Mouse (Mus musculus) stomach, embryonic 15.5 days (tissue): ENCODE data around the gene Gm17416. TPM values are rescaled to one million over a fixed set of nuclear protein-coding genes. Genes with fewer than 3 reads are reported as not detected.
A peak's percentile ranks its signal among the peaks of the same experiment; 100 is the strongest.

Experiments used
- ATAC-seq: fragments of 200-750 bp; cut with Nextera tagmentation; 2 replicates; pipeline ENCODE4 v1.8.0; 2017; ENCODE audit warnings: low read depth, moderate number of reproducible peaks, moderate TSS enrichment; ENCODE audit not compliant: insufficient read depth, low FRiP score
- H3K27ac ChIP-seq: fragments of 300-500 bp; sonication (generic); 2 replicates; pipeline ENCODE4 v1.5.1; 2015; ENCODE audit warnings: mild to moderate bottlenecking, inconsistent platforms
- H3K27me3 ChIP-seq: fragments of 300-500 bp; sonication (generic); replicated peaks from 2 replicates; pipeline ENCODE4 v1.6.1; 2015; ENCODE audit warnings: inconsistent platforms
- H3K36me3 ChIP-seq: fragments of 300-500 bp; sonication (generic); 2 replicates; pipeline ENCODE4 v1.6.1; 2015; ENCODE audit warnings: inconsistent platforms
- H3K4me1 ChIP-seq: fragments of 300-500 bp; sonication (generic); 2 replicates; pipeline ENCODE4 v1.6.1; 2015; ENCODE audit warnings: inconsistent platforms
- H3K4me2 ChIP-seq: fragments of 300-500 bp; sonication (generic); 2 replicates; pipeline ENCODE4 v1.6.1; 2015; ENCODE audit warnings: mild to moderate bottlenecking, inconsistent platforms
- H3K4me3 ChIP-seq: fragments of 300-500 bp; sonication (generic); replicated peaks from 2 replicates; pipeline ENCODE4 v1.5.1; 2015; ENCODE audit warnings: inconsistent platforms
- H3K9ac ChIP-seq: fragments of 300-500 bp; sonication (generic); 2 replicates; pipeline ENCODE4 v1.6.1; 2015; ENCODE audit warnings: inconsistent platforms
- H3K9me3 ChIP-seq: fragments of 300-500 bp; sonication (generic); 2 replicates; pipeline ENCODE4 v1.6.1; 2016; ENCODE audit warnings: inconsistent platforms
- WGBS: fragments of 180-500 bp; shearing (Covaris S2); methylation state at CpG from one replicate; pipeline ENCODE4 v1.1.7; 2015; 5-methylcytosine and 5-hydroxymethylcytosine counted together
- polyA plus RNA-seq: library from polyadenylated mRNA; unstranded; fragments of >200 nt; fragmentation: Nextera tagmentation; extraction: Ambion mirVana; gene quantifications from 2 replicates; pipeline ENCODE4 v1.2.1, GENCODE M21; 2015

Gm17416 gene
- polyA plus RNA-seq, 1 experiment from 2014 or later = not detected

DNA sequence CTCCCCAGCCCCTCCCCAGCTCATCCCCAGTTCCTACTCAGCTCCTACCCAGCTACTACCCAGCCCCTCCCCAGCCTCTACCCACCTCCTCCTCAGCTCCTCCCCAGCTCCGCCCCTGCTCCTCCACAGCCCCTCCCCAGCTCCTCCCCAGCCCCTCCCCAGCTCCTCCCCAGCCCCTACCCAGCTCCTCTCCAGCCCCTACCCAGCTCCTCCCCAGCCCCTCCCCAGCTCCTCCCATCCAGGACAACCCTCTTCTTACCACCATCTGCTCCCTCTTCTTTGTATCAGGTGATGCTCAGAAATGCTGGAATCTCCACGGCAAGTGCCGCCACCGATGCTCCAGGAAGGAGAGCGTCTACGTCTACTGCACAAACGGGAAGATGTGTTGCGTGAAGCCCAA lies 43.1 kb downstream of the Gm17416 start:
- Histone ChIP-seq H3K4me3 (no peak overlapping the region), H3K9me3 (no peaks in the 10 kb centered on the region), H3K27me3 (no peaks in the 10 kb centered on the region), H3K36me3 (no peaks in the 10 kb centered on the region), H3K27ac (no peak overlapping the region), H3K4me2 (no peak overlapping the region), H3K9ac (no peak overlapping the region), H3K4me1 (no peaks in the 10 kb centered on the region)
- WGBS = 29% methylated on average over 8 of the region's 8 CpGs
- no peak for ATAC-seq

DNA sequence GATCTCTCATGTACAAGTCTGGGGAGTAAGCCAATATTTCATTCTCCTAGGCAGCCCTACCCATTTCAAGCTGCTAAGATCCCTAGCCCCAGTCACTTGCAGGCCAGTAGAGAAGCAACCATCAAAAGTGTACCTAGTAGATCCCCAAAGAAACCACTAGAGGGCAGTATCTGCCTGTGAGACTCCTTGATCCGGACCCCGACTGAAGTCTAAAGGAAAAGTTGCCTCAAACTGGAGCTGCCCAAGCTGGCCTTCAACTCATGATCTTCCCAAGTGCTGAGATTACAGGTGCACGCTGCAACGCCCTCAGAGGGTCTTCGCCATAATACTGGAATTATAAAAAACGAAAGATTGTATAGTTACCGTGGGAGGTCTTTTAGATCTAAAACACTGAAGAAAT lies 46.4 kb downstream of the Gm17416 start:
- H3K9me3 ChIP-seq = no peaks in the 10 kb centered on the region
- H3K36me3 ChIP-seq = no peaks in the 10 kb centered on the region
- no peak overlapping the region for H3K4me2 ChIP-seq
- ATAC-seq = peak; percentile 39; the same call in 1 of the 2 replicates
- H3K27me3 ChIP-seq = no peaks in the 10 kb centered on the region
- H3K9ac ChIP-seq = no peak overlapping the region
- H3K27ac ChIP-seq = no peak overlapping the region
- 9% methylated on average over 7 of the region's 7 CpGs for WGBS
- no peak overlapping the region for H3K4me3 ChIP-seq
- no peaks in the 10 kb centered on the region for H3K4me1 ChIP-seq

DNA sequence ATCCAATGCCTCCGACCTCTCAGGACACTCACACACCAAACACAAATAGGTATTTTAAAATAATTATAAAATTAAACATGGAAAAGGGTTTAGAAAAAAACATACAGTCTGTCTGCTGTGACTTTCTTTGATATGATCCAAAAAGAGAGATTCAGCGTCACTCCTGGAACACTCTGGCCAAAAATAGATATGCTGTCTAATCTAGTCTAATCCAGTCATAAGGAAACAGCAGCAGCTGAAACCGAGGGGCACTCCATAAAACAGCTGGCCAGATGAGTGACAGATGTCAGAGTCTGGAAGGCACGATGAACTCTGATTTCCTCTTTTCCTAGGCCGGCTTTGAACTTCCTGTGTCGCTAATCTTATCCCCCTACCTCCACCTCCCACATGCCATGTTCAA lies 47.3 kb downstream of the Gm17416 start:
- ATAC-seq = no peak
- H3K4me3 ChIP-seq = no peak overlapping the region
- WGBS = 71% methylated on average over 6 of the region's 6 CpGs
- no peaks in the 10 kb centered on the region for H3K27me3 ChIP-seq
- H3K9ac ChIP-seq = no peak overlapping the region
- no peak overlapping the region for H3K4me2 ChIP-seq
- H3K27ac ChIP-seq = no peak overlapping the region
- H3K36me3 ChIP-seq = no peaks in the 10 kb centered on the region
- no peaks in the 10 kb centered on the region for H3K4me1 ChIP-seq
- H3K9me3 ChIP-seq = no peaks in the 10 kb centered on the region

DNA sequence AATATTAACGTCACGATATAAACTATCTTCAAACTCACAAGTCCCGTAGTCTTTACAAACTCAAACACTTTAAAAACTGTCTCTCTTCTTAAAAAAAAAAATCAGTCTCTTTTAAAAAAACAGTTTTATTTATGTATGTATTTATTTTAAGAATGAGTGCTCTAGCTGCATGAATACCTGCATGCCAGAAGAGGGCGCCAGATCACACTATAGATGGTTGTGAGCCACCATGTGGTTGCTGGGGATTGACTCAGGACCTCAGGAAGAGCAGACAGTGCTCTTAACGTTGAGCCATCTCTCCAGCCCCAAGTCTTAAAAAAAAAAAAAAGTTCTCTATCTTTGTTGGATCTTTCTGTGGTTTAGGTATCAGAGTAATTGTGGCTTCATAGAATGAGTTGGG lies 48.2 kb downstream of the Gm17416 start:
- 62% methylated on average over 5 of the region's 5 CpGs for WGBS
- H3K4me3 ChIP-seq = no peak overlapping the region

More for the DNA sequence above, 48.2 kb downstream of the Gm17416 start:
- Histone ChIP-seq H3K27ac (no peak overlapping the region), H3K9ac (no peak overlapping the region), H3K9me3 (no peaks in the 10 kb centered on the region), H3K36me3 (no peaks in the 10 kb centered on the region), H3K4me1 (no peaks in the 10 kb centered on the region), H3K27me3 (no peaks in the 10 kb centered on the region), H3K4me2 (no peak overlapping the region)
- ATAC-seq = no peak

Other genes starting within 250 kb of the Gm17416 start
- gene Rbck1, start 236.7 kb upstream of the Gm17416 start, polyA plus RNA-seq = 81.9 and 86.5 TPM in 2 replicates
- 2.1 and 2.2 TPM in 2 replicates for gene Trib3, start 225.3 kb upstream of the Gm17416 start, polyA plus RNA-seq
- 2.0 and 2.3 TPM in 2 replicates for gene Nrsn2, start 192.7 kb upstream of the Gm17416 start, polyA plus RNA-seq
- gene Sox12, start 171.3 kb upstream of the Gm17416 start, polyA plus RNA-seq = 7.2 and 8.0 TPM in 2 replicates
- gene Zcchc3, start 154.3 kb upstream of the Gm17416 start, polyA plus RNA-seq = 40.0 and 40.1 TPM in 2 replicates
- gene 6820408C15Rik, start 153.8 kb upstream of the Gm17416 start, polyA plus RNA-seq = 0.52 and 0.85 TPM in 2 replicates
- gene Defb23, start 104.7 kb upstream of the Gm17416 start, polyA plus RNA-seq = not detected in 2 replicates
- gene Defb20, start 92.3 kb upstream of the Gm17416 start, polyA plus RNA-seq = not detected in 2 replicates
- gene Defb22, start 79.2 kb upstream of the Gm17416 start, polyA plus RNA-seq = not detected in 2 replicates
- not detected in 2 replicates for gene Defb26, start 57.6 kb upstream of the Gm17416 start, polyA plus RNA-seq
- gene Defb28, start 51.1 kb upstream of the Gm17416 start, polyA plus RNA-seq = not detected in 2 replicates
- gene Defb29, start 29.2 kb upstream of the Gm17416 start, polyA plus RNA-seq = not detected in 2 replicates
- gene Defb21, start 3.4 kb downstream of the Gm17416 start, polyA plus RNA-seq = not detected in 2 replicates
- not detected in 2 replicates for gene Defb19, start 11.0 kb downstream of the Gm17416 start, polyA plus RNA-seq
- gene Defb45, start 30.1 kb downstream of the Gm17416 start, polyA plus RNA-seq = not detected in 2 replicates
- not detected in 2 replicates for gene Defb36, start 35.0 kb downstream of the Gm17416 start, polyA plus RNA-seq
- 1.2 and 1.6 TPM in 2 replicates for gene Defb25, start 53.7 kb downstream of the Gm17416 start, polyA plus RNA-seq
- gene Rem1, start 57.6 kb downstream of the Gm17416 start, polyA plus RNA-seq = 19.1 and 22.7 TPM in 2 replicates
- 122 and 135 TPM in 2 replicates for gene H13, start 100.1 kb downstream of the Gm17416 start, polyA plus RNA-seq
- gene Mcts2, start 117.7 kb downstream of the Gm17416 start, polyA plus RNA-seq = 23.1 and 26.7 TPM in 2 replicates
- gene Id1, start 166.9 kb downstream of the Gm17416 start, polyA plus RNA-seq = 117 and 138 TPM in 2 replicates
- gene Cox4i2, start 184.8 kb downstream of the Gm17416 start, polyA plus RNA-seq = 19.0 and 19.5 TPM in 2 replicates